Mouse (Mus musculus) CD4-positive naive resting alpha-beta T cell, adult 76 days (primary cell): ENCODE measurements around the gene Bcl9. TPM values are rescaled to one million over a fixed set of nuclear protein-coding genes. Genes with fewer than 3 reads are reported as not detected.

Experiments
- total RNA-seq: library from RNA; stranded (reverse); gene quantifications from one replicate; pipeline ENCODE4 v1.2.4, GENCODE M21; 2023

Gene Bcl9
- total RNA-seq = 52.6 TPM

GRCm38 (mm10) chr3:97297553-97298432, at the start of gene Bcl9:
TSS of gene Bcl9 (minus strand) at chr3:97297917.

GRCm38 (mm10) chr3:97158611-97159508, 138.9 kb downstream of the Bcl9 start, which contains the start of gene Acp6:
TSS of gene Acp6 (plus strand) at chr3:97158777.

Other genes with a start within 250 kb of the Bcl9 start
- 36.5 TPM for gene Acp6, start 139.1 kb downstream of the Bcl9 start, total RNA-seq
- gene Olfr1402, start 124.1 kb upstream of the Bcl9 start, total RNA-seq = not detected